Mouse (Mus musculus): ENCODE data around the gene Ppp1r14d.

- no peak for TF ChIP-seq GATA1 (IDR thresholded peaks at IDR 0.05; ENCODE audit: borderline replicate concordance, low read length)
- no peak for TF ChIP-seq CTCF (IDR thresholded peaks at IDR 0.05; ENCODE audit: low read depth, low read length)
- TF ChIP-seq GATA2 (IDR thresholded peaks at IDR 0.05; ENCODE audit: borderline replicate concordance, low read depth, low read length): no peak
- no peak for TF ChIP-seq TAL1 (conservative IDR thresholded peaks at IDR 0.05; ENCODE audit: low read depth, low read length)
- TF ChIP-seq POLR2AphosphoS5 (IDR thresholded peaks at IDR 0.05; ENCODE audit: insufficient replicate concordance, low read depth, low read length): no peak
Observed at GRCm38 (mm10) chr2:119170282-119170681, 59.4 kb downstream of the Ppp1r14d start.

Measured in G1E (cell line).